Mouse (Mus musculus): ENCODE results near the gene Acadvl.

- TF ChIP-seq CTCF (IDR thresholded peaks at IDR 0.05; ENCODE audit: borderline replicate concordance, insufficient read depth, low read depth, low read length) (no peak), POLR2A (IDR thresholded peaks at IDR 0.05; ENCODE audit: borderline replicate concordance, insufficient read depth, low read length) (no peak)
Observed at GRCm38 (mm10) chr11:69970775-69971174, 44.4 kb downstream of the Acadvl start.
